Mouse (Mus musculus): Measurements from ENCODE around the gene Cited2. TPM values are rescaled to one million over a fixed set of nuclear protein-coding genes. Genes with fewer than 3 reads are reported as not detected.

Cited2 gene
- polyA plus RNA-seq, 1 experiment from 2014 or later, result 48.3 TPM

DNA sequence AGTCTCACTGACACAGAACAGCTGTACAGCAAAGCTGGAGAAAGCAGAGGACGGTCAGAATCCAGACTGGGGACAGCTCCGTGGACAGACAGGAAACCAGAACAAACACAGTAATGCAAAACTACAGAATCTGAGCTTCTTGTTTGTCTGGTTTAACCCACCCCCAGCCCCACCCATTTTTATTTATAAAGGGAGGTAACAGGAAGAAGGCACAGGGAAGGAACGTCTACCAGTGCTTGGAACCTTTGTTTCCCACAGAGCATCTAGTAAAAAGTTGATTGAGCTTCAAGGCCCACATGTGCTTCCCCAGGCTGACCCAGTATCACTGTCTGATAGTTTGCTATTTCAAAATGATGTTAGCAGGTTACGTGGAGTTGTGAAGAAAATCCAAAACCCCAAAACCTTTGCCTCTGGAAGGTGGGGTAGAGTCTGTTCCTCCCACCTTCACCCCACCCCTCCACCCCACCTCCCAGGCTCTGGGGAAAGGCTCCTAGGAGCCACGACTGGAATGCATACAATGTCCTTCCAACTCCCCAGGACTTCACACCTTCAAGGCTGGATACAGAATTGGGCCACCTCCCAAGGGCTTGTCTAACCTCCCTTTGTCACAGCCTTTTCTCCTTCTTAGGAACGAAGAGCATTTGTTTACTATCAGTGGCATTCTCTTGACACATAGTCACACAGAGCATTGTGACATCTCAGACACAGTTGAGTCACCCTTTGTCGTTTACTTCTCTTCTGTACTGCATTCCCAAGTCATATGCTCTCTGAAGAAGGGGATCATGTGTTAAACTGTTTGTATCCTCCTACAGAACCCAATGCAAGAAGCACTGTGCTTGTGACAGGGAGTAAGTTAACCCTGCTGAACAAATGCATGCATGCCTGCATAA is 25.4 kb upstream of the Cited2 start:
- Histone ChIP-seq H3K4me3 (replicated peaks) (no peak overlapping the region), H3K9ac (no peak overlapping the region), H3K27me3 (no peaks in the 10 kb centered on the region), H3K4me1 (no peaks in the 10 kb centered on the region), H3K27ac (replicated peaks) (no peak overlapping the region), H3K4me2 (replicated peaks) (no peak overlapping the region), H3K9me3 (replicated peaks) (no peaks in the 10 kb centered on the region), H3K36me3 (no peaks in the 10 kb centered on the region)
- 64% methylated on average over 7 of the region's 7 CpGs for WGBS
- ATAC-seq (ENCODE audit: insufficient number of reproducible peaks, low FRiP score, low TSS enrichment, low read depth), result no peak

DNA sequence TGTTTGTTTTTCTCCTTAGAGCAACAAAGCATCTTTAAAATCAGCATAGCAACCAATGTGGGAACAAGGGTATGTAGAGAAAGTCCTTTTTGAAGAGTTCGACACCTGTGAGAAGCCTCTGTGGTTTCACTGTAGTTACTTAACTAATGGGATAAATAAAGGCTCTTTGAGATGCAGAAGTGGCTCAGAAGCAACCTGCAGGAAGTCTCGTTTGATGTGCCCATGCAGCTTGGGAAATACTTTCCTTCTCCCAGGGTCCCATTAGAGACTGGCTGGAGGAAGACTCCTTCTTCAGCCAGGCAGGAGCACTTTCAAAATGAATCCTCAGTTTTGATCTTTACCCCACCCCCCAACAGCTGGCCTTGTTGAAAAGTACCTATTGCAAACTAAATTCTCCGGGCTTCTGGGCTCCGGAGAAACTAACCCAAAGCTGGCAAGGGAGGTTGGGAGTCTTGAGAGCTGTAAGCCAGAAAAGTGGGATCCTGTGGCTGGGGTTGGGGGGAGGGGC is 17.5 kb upstream of the Cited2 start:
- no peak overlapping the region for H3K9ac ChIP-seq
- H3K27me3 ChIP-seq, result no peaks in the 10 kb centered on the region
- no peaks in the 10 kb centered on the region for H3K9me3 ChIP-seq (replicated peaks)
- ATAC-seq (ENCODE audit: insufficient number of reproducible peaks, low FRiP score, low TSS enrichment, low read depth), result no peak
- WGBS, result 29% methylated on average over 4 of the region's 4 CpGs
- no peak overlapping the region for H3K4me3 ChIP-seq (replicated peaks)
- H3K4me1 ChIP-seq, result no peaks in the 10 kb centered on the region
- no peaks in the 10 kb centered on the region for H3K36me3 ChIP-seq
- no peak overlapping the region for H3K27ac ChIP-seq (replicated peaks)
- H3K4me2 ChIP-seq (replicated peaks), result no peak overlapping the region

DNA sequence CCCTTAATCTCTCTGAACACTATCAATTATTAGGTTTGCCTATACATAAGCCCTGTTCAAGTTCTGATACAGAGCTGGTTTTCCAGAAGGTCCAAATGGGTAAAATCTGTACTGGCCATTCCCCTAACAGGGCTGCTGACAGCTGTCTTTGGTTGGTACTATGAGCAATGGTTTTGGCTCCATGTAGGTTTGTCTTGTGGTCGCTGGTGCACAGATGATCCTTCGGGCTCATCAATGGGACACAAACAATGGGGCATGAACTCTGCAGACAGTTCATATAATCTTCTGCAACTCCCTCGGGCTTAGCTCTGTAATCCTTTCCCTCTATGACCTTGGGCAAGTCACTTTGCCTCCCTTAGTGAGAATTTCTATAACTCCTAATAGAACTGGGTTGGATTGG is 12.3 kb upstream of the Cited2 start:
- Histone ChIP-seq H3K27ac (replicated peaks) (no peak overlapping the region), H3K9me3 (replicated peaks) (no peaks in the 10 kb centered on the region), H3K4me3 (replicated peaks) (no peak overlapping the region), H3K4me2 (replicated peaks) (no peak overlapping the region), H3K27me3 (no peaks in the 10 kb centered on the region), H3K9ac (no peak overlapping the region), H3K4me1 (no peaks in the 10 kb centered on the region), H3K36me3 (no peaks in the 10 kb centered on the region)
- WGBS, result 78% methylated on average over 3 of the region's 3 CpGs
- no peak for ATAC-seq (ENCODE audit: insufficient number of reproducible peaks, low FRiP score, low TSS enrichment, low read depth)

DNA sequence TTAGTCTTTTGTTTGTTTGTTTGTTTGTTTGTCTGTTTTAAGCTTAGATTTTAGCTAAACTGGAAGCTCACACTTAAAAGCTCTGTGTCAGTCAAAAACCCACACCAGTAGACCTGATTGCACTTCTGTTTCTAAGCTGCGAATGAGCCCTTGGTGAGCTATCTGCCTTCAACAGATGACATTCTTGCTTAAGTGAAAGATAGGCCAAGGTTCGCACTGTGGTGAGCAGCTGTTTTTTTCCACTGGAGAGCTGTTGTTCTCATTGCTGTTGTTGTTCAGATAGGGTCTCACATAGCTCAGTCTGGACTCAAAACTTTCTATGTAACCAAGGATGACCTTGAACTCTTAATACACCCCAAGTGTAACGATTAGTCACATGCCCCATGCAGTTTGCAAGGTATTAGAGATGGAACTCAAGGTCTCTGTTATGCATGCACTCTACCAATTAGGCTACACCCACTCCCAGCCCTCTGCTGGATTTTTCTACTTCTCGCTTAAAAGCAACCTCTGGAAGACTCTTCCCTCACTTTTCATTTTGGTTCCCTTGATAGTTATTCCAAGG is 3.9 kb upstream of the Cited2 start:
- no peaks in the 10 kb centered on the region for H3K9me3 ChIP-seq (replicated peaks)
- no peak overlapping the region for H3K27ac ChIP-seq (replicated peaks)
- H3K4me2 ChIP-seq (replicated peaks), result no peak overlapping the region
- no peak overlapping the region for H3K4me3 ChIP-seq (replicated peaks)
- no peaks in the 10 kb centered on the region for H3K27me3 ChIP-seq
- H3K4me1 ChIP-seq, result no peaks in the 10 kb centered on the region
- no peak for ATAC-seq (ENCODE audit: insufficient number of reproducible peaks, low FRiP score, low TSS enrichment, low read depth)
- no peak overlapping the region for H3K9ac ChIP-seq
- 88% methylated on average over 4 of the region's 4 CpGs for WGBS
- H3K36me3 ChIP-seq, result no peaks in the 10 kb centered on the region

DNA sequence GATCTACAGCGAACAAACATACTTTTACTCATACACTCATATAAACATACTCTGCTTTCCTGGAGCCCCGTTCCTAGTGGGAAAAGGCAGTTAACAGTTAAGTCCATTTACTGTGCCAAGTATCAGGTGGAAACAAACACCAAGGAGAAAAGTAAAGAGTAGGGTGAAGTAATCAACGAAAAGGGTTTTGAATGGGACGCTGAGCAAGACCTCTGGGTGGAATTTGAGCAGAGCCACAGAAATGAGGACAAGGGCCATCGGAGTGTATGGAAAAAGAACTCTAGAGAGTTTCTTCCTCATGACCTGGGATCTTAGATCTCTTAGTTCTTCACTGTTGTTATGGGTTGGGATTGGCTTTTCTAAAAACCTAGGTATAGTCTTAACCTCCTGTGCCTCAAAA is 3.4 kb upstream of the Cited2 start:
- 94% methylated on average over 5 of the region's 5 CpGs for WGBS
- no peaks in the 10 kb centered on the region for H3K27me3 ChIP-seq
- no peak overlapping the region for H3K4me2 ChIP-seq (replicated peaks)
- no peak overlapping the region for H3K9ac ChIP-seq
- no peaks in the 10 kb centered on the region for H3K36me3 ChIP-seq
- no peak overlapping the region for H3K27ac ChIP-seq (replicated peaks)
- H3K4me1 ChIP-seq, result no peaks in the 10 kb centered on the region
- no peak for ATAC-seq (ENCODE audit: insufficient number of reproducible peaks, low FRiP score, low TSS enrichment, low read depth)
- no peak overlapping the region for H3K4me3 ChIP-seq (replicated peaks)
- no peaks in the 10 kb centered on the region for H3K9me3 ChIP-seq (replicated peaks)

DNA sequence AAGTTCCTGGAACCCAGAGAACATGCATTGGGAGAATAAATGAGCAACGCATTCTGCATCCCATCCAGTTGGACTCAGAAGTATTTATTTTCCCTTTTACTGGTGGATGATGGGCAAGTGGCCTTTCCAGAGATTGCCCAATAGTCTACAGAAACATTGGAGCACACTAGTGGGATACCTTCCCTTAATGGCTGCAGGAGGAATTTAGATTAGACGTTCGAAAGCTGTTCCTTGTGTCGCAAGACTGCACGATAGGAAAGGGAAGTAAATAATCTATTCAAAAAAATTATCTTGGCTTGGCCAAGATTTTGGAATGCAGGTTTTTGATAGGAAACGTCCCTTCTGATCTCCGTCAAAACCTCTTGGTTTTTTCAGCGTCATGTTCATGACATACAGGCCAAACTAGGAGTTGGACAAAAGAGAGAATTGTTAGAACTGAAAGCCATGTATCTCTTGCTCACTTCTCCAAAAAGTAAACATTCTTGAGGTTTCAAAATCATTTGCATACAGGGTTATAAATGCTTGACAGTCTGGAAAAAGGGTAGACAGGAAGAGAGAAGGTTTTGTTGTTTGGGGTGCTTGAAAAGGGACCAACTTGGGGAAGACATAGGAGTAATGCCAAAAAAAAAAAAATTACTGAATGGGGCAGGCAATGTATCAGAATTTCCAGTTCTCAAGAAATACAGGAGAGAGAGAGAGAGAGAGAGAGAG is 2.0 kb upstream of the Cited2 start:
- Histone ChIP-seq H3K36me3 (no peaks in the 10 kb centered on the region), H3K9me3 (replicated peaks) (no peaks in the 10 kb centered on the region), H3K9ac (no peak overlapping the region), H3K4me1 (peaks cover 1% of the 10 kb centered on the region; the same call in 1 of the 2 replicates), H3K4me3 (replicated peaks) (peak overlapping the region; percentile 90), H3K27ac (replicated peaks) (peak overlapping the region; percentile 100; the same call in 1 of the 2 replicates), H3K27me3 (no peaks in the 10 kb centered on the region), H3K4me2 (replicated peaks) (peak overlapping the region; percentile 84)
- 68% methylated on average over 8 of the region's 8 CpGs for WGBS
- no peak for ATAC-seq (ENCODE audit: insufficient number of reproducible peaks, low FRiP score, low TSS enrichment, low read depth)

DNA sequence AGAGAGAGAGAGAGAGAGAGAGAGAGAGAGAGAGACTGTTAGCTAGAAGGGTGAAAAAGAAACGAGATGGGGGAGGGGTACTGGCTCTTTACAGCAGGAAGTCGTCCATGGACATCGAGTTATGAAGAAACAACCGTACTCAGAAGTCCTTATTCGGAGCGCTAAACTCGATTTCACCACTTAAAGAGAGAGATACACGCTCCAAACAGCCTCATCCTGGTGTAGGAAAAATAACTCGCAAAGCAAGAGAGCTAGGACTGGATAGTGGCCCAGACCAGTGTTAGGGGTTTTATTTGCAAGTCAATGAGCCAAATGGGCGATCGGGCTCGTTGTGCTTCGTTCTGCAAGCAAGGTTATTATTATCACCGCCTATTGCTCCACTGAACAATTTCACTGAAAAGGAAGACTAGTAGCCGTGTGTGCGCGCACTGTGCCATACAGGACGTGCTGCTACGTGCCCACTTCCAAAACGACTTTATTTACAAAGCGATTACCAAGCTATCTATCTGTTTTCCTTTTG is 1.4 kb upstream of the Cited2 start:
- no peaks in the 10 kb centered on the region for H3K9me3 ChIP-seq (replicated peaks)
- peak overlapping the region; percentile 45 for H3K9ac ChIP-seq
- no peak for ATAC-seq (ENCODE audit: insufficient number of reproducible peaks, low FRiP score, low TSS enrichment, low read depth)
- H3K27me3 ChIP-seq, result no peaks in the 10 kb centered on the region
- H3K27ac ChIP-seq (replicated peaks), result peak overlapping the region; percentile 100
- peak overlapping the region; percentile 90 for H3K4me3 ChIP-seq (replicated peaks)
- peaks cover 8% of the 10 kb centered on the region; the same call in 1 of the 2 replicates for H3K4me1 ChIP-seq
- H3K36me3 ChIP-seq, result no peaks in the 10 kb centered on the region
- WGBS, result under 1% methylated on average over 21 of the region's 21 CpGs
- H3K4me2 ChIP-seq (replicated peaks), result peak overlapping the region; percentile 84

DNA sequence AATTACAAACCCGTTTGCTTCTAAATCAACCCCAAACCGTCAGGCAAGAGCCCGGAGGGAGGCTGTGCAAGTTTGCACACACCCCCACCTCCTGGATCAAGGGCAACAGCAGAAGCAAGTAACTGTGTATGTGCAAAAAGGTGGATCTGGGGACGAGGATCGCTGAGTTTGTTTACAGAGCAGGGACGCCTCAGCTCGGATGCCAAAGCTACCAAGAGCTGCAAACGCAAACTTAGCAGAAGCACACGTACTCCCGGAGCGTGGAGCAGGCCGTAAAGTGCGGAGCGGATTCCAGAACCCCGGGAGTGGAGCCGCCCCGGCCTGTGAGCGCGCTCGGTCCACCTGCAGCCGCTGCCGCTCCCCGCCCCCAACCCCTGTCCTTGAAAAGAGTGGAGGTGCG is 860 bp upstream of the Cited2 start:
- peak; percentile 85 for ATAC-seq (ENCODE audit: insufficient number of reproducible peaks, low FRiP score, low TSS enrichment, low read depth)
- peak overlapping the region; percentile 100 for H3K27ac ChIP-seq (replicated peaks)
- no peaks in the 10 kb centered on the region for H3K27me3 ChIP-seq
- H3K4me1 ChIP-seq, result peaks cover 11% of the 10 kb centered on the region
- no peaks in the 10 kb centered on the region for H3K9me3 ChIP-seq (replicated peaks)
- peak overlapping the region; percentile 84 for H3K4me2 ChIP-seq (replicated peaks)
- no peaks in the 10 kb centered on the region for H3K36me3 ChIP-seq
- peak overlapping the region; percentile 90 for H3K4me3 ChIP-seq (replicated peaks)
- peak overlapping the region; percentile 45 for H3K9ac ChIP-seq
- under 1% methylated on average over 24 of the region's 24 CpGs for WGBS

DNA sequence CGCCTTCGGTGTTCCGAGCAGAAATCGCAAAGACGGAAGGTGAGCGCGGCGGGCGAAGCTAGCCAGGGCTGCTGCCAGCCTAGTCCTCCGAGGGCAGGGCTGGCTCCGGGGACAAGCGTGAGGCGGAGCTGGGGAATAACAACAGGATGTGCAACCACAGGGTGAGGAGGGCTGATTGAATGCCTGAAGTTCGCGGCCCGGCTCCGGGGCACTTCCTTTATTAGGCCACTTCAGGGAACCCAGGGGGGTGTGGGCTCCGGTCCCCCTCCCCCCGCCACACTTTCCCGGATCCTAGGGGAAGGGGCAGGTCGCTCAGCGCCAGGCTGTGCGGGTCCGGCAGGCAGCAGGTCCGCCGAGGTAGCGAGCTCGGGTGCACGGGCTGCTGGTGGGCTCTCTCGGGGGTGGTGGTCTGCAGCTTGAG is 413 bp downstream of the Cited2 start:
- Histone ChIP-seq H3K9ac (peak overlapping the region; percentile 91), H3K9me3 (replicated peaks) (no peaks in the 10 kb centered on the region), H3K27me3 (no peaks in the 10 kb centered on the region), H3K4me1 (peaks cover 17% of the 10 kb centered on the region), H3K36me3 (no peaks in the 10 kb centered on the region), H3K4me3 (replicated peaks) (peak overlapping the region; percentile 90), H3K4me2 (replicated peaks) (peak overlapping the region; percentile 75), H3K27ac (replicated peaks) (peak overlapping the region; percentile 100)
- under 1% methylated on average over 30 of the region's 30 CpGs for WGBS
- ATAC-seq (ENCODE audit: insufficient number of reproducible peaks, low FRiP score, low TSS enrichment, low read depth), result peak; percentile 58

DNA sequence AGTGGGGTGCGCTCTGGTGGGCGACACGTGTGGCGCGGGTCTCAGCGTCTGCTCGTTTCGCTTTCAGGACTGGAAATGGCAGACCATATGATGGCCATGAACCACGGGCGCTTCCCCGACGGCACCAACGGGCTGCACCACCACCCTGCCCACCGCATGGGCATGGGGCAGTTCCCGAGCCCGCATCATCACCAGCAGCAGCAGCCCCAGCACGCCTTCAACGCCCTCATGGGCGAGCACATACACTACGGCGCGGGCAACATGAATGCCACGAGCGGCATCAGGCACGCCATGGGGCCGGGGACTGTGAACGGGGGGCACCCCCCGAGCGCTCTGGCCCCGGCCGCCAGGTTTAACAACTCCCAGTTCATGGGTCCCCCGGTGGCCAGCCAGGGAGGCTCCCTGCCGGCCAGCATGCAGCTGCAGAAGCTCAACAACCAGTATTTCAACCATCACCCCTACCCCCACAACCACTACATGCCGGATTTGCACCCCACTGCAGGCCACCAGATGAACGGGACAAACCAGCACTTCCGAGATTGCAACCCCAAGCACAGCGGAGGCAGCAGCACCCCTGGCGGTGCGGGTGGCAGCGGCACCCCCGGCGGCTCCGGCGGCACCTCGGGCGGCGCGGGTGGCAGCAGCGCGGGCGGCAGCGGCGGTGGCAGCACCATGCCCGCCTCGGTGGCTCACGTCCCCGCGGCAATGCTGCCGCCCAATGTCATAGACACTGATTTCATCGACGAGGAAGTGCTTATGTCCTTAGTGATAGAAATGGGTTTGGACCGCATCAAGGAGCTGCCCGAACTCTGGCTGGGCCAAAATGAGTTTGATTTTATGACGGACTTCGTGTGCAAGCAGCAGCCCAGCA is 1.1 kb downstream of the Cited2 start:
- Histone ChIP-seq H3K27me3 (no peaks in the 10 kb centered on the region), H3K9me3 (replicated peaks) (no peaks in the 10 kb centered on the region), H3K36me3 (no peaks in the 10 kb centered on the region), H3K27ac (replicated peaks) (peak overlapping the region; percentile 100), H3K4me1 (peaks cover 17% of the 10 kb centered on the region), H3K4me2 (replicated peaks) (peak overlapping the region; percentile 75), H3K9ac (peak overlapping the region; percentile 91), H3K4me3 (replicated peaks) (peak overlapping the region; percentile 90)
- ATAC-seq (ENCODE audit: insufficient number of reproducible peaks, low FRiP score, low TSS enrichment, low read depth), result 0 out of 2 replicates have a peak, but pooled peaks have one; percentile 9
- under 1% methylated on average over 65 of the region's 65 CpGs for WGBS

All from embryonic facial prominence, embryonic 15.5 days (tissue).